Mouse (Mus musculus) embryonic facial prominence, embryonic 15.5 days (tissue): ENCODE results near the gene Armh3. TPM values are rescaled to one million over a fixed set of nuclear protein-coding genes. Genes with fewer than 3 reads are reported as not detected.
A peak's percentile ranks its signal among the peaks of the same experiment; 100 is the strongest.

Source experiments
- ATAC-seq: fragments of 200-750 bp; cut with Nextera tagmentation; 2 replicates; pipeline ENCODE4 v1.8.0; 2017; ENCODE audit warnings: low read depth, moderate TSS enrichment; ENCODE audit not compliant: insufficient number of reproducible peaks, low FRiP score, low TSS enrichment
- H3K27ac ChIP-seq: fragments of 300-500 bp; sonication (generic); replicated peaks from 2 replicates; pipeline ENCODE4 v1.5.1; 2015; ENCODE audit warnings: mild to moderate bottlenecking, inconsistent platforms
- H3K27me3 ChIP-seq: fragments of 300-500 bp; sonication (generic); 2 replicates; pipeline ENCODE4 v1.6.1; 2015; ENCODE audit warnings: inconsistent platforms
- H3K36me3 ChIP-seq: fragments of 300-500 bp; sonication (generic); 2 replicates; pipeline ENCODE4 v1.6.1; 2015; ENCODE audit warnings: mild to moderate bottlenecking, inconsistent platforms
- H3K4me1 ChIP-seq: fragments of 300-500 bp; sonication (generic); 2 replicates; pipeline ENCODE4 v1.6.1; 2015; ENCODE audit warnings: inconsistent platforms
- H3K4me2 ChIP-seq: fragments of 300-500 bp; sonication (generic); replicated peaks from 2 replicates; pipeline ENCODE4 v1.6.1; 2015; ENCODE audit warnings: mild to moderate bottlenecking, inconsistent platforms
- H3K4me3 ChIP-seq: fragments of 300-500 bp; sonication (generic); replicated peaks from 2 replicates; pipeline ENCODE4 v1.5.1; 2015; ENCODE audit warnings: mild to moderate bottlenecking, inconsistent platforms
- H3K9ac ChIP-seq: fragments of 300-500 bp; sonication (generic); 2 replicates; pipeline ENCODE4 v1.6.1; 2015; ENCODE audit warnings: inconsistent platforms
- H3K9me3 ChIP-seq: fragments of 300-500 bp; sonication (generic); replicated peaks from 2 replicates; pipeline ENCODE4 v1.6.1; 2016; ENCODE audit warnings: inconsistent platforms
- WGBS: fragments of 180-500 bp; shearing (Covaris S2); methylation state at CpG from one replicate; pipeline ENCODE4 v1.1.7; 2015; 5-methylcytosine and 5-hydroxymethylcytosine counted together
- polyA plus RNA-seq: library from polyadenylated mRNA; unstranded; fragments of >200 nt; fragmentation: Nextera tagmentation; extraction: Ambion mirVana; gene quantifications from 2 replicates; pipeline ENCODE4 v1.2.1, GENCODE M21; 2015

Armh3 gene
- polyA plus RNA-seq = 16.6 and 20.5 TPM in 2 replicates

GRCm38 (mm10) chr19:45997785-45998693, at the start of gene Armh3:
Gene Armh3 (minus strand): TSS chr19:45998488.
- peak within 1 kb of the TSS; percentile 82 for H3K9ac ChIP-seq
- H3K4me3 ChIP-seq = peak within 1 kb of the TSS; percentile 95
- H3K27me3 ChIP-seq = no peaks in the 10 kb centered on the region
- whole genome bisulfite sequencing = under 1% methylated on average over 75 of the region's 76 CpGs
- H3K9me3 ChIP-seq = no peaks in the 10 kb centered on the region
- peak within 1 kb of the TSS; percentile 52 for H3K4me2 ChIP-seq
- H3K36me3 ChIP-seq = peaks cover 7% of the 10 kb centered on the region; the same call in 1 of the 2 replicates
- ATAC-seq = peak; percentile 92
- H3K27ac ChIP-seq = peak within 1 kb of the TSS; percentile 96
- H3K4me1 ChIP-seq = peaks cover 4% of the 10 kb centered on the region; the same call in 1 of the 2 replicates

DNA sequence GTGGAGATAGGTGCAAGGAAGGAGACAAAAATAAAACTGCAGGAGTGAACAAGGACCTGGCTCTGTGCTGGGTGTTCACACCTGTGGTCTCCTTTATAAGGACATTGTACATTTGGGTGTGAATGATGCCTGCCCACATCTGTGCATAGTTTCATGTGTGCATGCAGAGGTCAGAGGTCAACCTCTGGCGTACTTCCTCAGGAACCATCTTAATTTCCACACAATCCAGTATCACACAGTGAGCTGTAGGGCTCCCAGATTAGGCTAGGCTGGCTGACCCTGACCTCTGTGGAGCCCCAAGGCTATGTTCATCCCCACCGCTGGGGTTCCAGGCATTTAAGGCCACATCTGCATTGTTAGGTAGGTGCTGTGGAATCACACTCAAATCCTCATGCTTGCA, 49.1 kb upstream of the Armh3 start:
- ATAC-seq = no peak
- peaks cover 35% of the 10 kb centered on the region for H3K4me1 ChIP-seq
- WGBS = 32% methylated on average over 2 of the region's 2 CpGs
- H3K9me3 ChIP-seq = no peaks in the 10 kb centered on the region
- H3K27me3 ChIP-seq = no peaks in the 10 kb centered on the region
- H3K4me2 ChIP-seq = no peak overlapping the region
- no peak overlapping the region for H3K4me3 ChIP-seq
- H3K27ac ChIP-seq = 0 out of 2 replicates have a peak overlapping the region, but pooled peaks have one; percentile 100
- no peak overlapping the region for H3K9ac ChIP-seq
- H3K36me3 ChIP-seq = no peaks in the 10 kb centered on the region

DNA sequence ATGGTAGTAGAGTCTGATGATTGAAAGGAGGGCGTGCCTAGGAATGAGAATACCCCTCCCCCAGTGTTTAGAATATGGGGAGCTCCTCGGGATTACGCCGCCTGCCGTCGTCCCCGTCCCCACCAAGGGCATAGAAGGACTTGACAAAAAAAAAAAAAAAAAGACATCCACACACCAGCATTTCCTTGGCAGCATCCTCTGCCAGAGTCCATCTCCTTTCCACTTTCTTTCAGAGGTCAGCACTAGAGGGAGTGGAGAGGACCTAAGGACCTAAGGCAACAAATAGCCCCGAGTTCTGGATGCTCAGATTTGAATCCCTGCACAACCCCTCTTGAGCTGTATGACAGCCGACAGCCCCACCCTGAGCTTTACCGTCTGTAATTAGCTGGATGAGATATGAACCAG, 48.3 kb upstream of the Armh3 start:
- peak overlapping the region; percentile 100 for H3K27ac ChIP-seq

DNA sequence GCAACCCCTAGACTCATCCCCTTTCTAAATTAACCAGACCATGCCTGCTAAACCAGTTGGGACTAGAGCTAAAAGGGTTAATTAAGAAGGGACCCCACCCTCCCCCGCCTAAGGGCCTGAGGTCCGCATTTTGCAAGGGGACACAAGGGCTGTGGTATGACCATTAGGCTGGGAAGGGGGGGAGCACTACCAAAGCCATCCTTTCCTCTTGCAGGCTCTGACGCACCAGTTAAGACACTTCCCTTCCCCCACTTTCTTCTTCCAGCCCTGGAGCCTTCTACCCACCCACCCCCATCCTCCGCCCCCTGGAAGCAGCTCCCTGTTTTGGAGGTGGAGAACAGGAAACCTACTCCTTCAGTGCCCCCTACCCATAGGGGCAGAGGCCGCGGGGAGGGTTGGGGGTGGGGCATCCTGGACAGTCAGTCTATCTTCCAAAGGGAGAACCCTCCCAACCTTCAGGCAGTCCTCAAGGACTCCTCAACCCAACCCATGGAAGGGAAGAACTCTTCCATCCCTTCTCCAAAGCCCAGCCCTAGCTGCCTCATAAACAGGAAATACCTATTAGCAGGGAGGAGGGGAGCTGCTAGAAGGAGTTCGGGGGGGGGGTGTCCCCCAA, 47.5 kb upstream of the Armh3 start:
- Histone ChIP-seq H3K4me2 (peak overlapping the region; percentile 84), H3K4me3 (peak overlapping the region; percentile 72), H3K36me3 (no peaks in the 10 kb centered on the region), H3K9me3 (no peaks in the 10 kb centered on the region), H3K4me1 (peaks cover 51% of the 10 kb centered on the region), H3K27me3 (no peaks in the 10 kb centered on the region), H3K9ac (peak overlapping the region; percentile 96; the same call in 1 of the 2 replicates), H3K27ac (peak overlapping the region; percentile 100)
- 3% methylated on average over 7 of the region's 7 CpGs for WGBS
- ATAC-seq = peak; percentile 65

More for the DNA sequence above, 48.3 kb upstream of the Armh3 start:
- no peak for ATAC-seq
- H3K4me1 ChIP-seq = peaks cover 43% of the 10 kb centered on the region
- H3K9me3 ChIP-seq = no peaks in the 10 kb centered on the region
- peak overlapping the region; percentile 84 for H3K4me2 ChIP-seq
- H3K4me3 ChIP-seq = no peak overlapping the region; the same call in 1 of the 2 replicates
- no peaks in the 10 kb centered on the region for H3K27me3 ChIP-seq
- WGBS = 3% methylated on average over 10 of the region's 10 CpGs
- H3K9ac ChIP-seq = no peak overlapping the region
- H3K36me3 ChIP-seq = no peaks in the 10 kb centered on the region

DNA sequence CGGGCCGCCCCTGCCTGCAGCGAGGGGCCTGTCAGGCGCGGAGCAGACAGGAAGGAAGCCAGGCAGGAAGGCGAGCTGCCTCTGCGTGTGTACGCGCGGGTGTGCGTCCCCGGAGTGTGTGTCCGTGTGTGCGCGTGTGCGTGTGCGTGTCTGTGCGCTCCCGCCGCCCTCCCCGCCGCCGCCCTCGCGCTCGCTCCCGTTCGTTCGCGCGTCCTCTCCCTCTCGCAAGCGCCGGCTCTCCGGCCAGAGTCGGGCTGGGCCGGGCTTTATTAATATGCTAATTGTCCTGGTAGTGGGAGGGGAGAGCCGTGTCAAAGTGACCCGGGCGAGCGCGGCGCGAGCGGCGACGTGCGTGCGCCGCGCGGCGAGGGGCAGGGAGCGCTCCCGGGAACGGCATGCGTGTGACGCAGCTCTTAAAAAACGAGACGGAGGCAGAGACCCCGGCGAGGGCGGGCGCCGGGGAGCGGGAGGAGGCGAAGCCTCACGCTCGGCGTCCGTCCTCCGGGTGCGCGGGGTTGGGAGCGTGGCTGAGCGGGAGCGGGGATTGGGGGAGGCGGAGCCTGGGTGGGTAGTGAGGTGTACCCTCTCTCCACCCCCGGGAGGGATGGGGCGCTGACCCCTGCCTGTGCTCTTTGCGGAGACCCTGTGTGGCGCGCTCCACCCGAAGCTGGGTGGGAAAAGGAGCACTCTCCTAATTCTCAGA, 46.9 kb upstream of the Armh3 start, which contains the start of gene Ldb1:
TSS of gene Ldb1 (minus strand) at position 222 of the 703 bp plus-strand sequence.
- under 1% methylated on average over 82 of the region's 84 CpGs for WGBS
- Histone ChIP-seq H3K36me3 (no peaks in the 10 kb centered on the region), H3K4me1 (peaks cover 57% of the 10 kb centered on the region), H3K27me3 (no peaks in the 10 kb centered on the region), H3K27ac (peak within 1 kb of the TSS; percentile 100), H3K9ac (peak within 1 kb of the TSS; percentile 96), H3K9me3 (no peaks in the 10 kb centered on the region), H3K4me2 (peak within 1 kb of the TSS; percentile 84), H3K4me3 (peak within 1 kb of the TSS; percentile 72)
- ATAC-seq = peak; percentile 77

GRCm38 (mm10) chr19:46044271-46044992, 46.1 kb upstream of the Armh3 start, which contains the start of gene Pprc1:
Gene Pprc1 (plus strand): TSS chr19:46044886.
- Histone ChIP-seq H3K9me3 (no peaks in the 10 kb centered on the region), H3K27ac (peak within 1 kb of the TSS; percentile 100), H3K36me3 (no peaks in the 10 kb centered on the region), H3K9ac (peak within 1 kb of the TSS; percentile 96), H3K27me3 (no peaks in the 10 kb centered on the region), H3K4me1 (peaks cover 63% of the 10 kb centered on the region), H3K4me3 (peak within 1 kb of the TSS; percentile 72), H3K4me2 (peak within 1 kb of the TSS; percentile 84)
- 0 out of 2 replicates have a peak, but pooled peaks have one; percentile 0 for ATAC-seq
- WGBS = 0% methylated on average over 21 of the region's 34 CpGs

GRCm38 (mm10) chr19:46043380-46043779, 45.1 kb upstream of the Armh3 start:
- ATAC-seq = no peak
- Histone ChIP-seq H3K27ac (peak overlapping the region; percentile 100), H3K9ac (peak overlapping the region; percentile 51; the same call in 1 of the 2 replicates), H3K9me3 (no peaks in the 10 kb centered on the region), H3K27me3 (no peaks in the 10 kb centered on the region), H3K36me3 (no peaks in the 10 kb centered on the region), H3K4me2 (peak overlapping the region; percentile 84), H3K4me1 (peaks cover 65% of the 10 kb centered on the region), H3K4me3 (peak overlapping the region; percentile 72)
- WGBS = 40% methylated on average over 7 of the region's 7 CpGs

- 4% methylated on average over 6 of the region's 6 CpGs for WGBS
- H3K4me2 ChIP-seq = peak overlapping the region; percentile 84
- 0 out of 2 replicates have a peak, but pooled peaks have one; percentile 5 for ATAC-seq
- peaks cover 73% of the 10 kb centered on the region for H3K4me1 ChIP-seq
- H3K27me3 ChIP-seq = no peaks in the 10 kb centered on the region
- no peaks in the 10 kb centered on the region for H3K36me3 ChIP-seq
- H3K9me3 ChIP-seq = no peaks in the 10 kb centered on the region
- H3K4me3 ChIP-seq = peak overlapping the region; percentile 72
- peak overlapping the region; percentile 100 for H3K27ac ChIP-seq
- H3K9ac ChIP-seq = peak overlapping the region; percentile 51; the same call in 1 of the 2 replicates
Measured at GRCm38 (mm10) chr19:46042476-46043011, 44.3 kb upstream of the Armh3 start.

DNA sequence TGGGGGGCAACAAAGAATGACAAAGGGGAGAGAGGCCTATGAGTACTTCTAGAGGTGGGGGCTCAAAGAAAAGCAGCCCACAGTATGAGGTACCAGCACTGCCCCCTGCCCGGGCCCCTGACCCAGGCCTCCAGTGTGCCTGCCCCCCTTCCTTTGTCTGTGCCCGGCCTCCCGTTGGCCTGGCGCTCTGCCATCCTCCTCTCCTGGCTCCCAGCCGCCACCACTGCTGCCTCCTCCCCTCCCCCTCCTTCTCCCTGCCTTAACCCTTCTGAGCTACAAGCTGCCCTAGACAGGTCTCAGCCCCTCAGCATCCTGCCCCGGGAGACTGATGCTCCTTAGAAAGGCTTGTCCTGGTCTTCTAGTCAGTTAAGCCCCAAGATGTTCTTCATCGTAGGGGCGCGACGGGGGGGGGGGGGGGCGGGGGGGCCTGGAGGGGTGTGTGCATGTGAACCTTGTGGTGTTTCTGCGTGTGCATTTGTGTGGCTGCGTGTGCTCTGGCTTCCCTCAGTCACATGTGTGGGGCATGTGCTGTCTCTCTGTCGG, 43.7 kb upstream of the Armh3 start:
- peak overlapping the region; percentile 51 for H3K9ac ChIP-seq
- under 1% methylated on average over 11 of the region's 14 CpGs for WGBS
- peak overlapping the region; percentile 72 for H3K4me3 ChIP-seq
- H3K27ac ChIP-seq = peak overlapping the region; percentile 100
- no peaks in the 10 kb centered on the region for H3K27me3 ChIP-seq
- peak; percentile 27; the same call in 1 of the 2 replicates for ATAC-seq
- peak overlapping the region; percentile 84 for H3K4me2 ChIP-seq
- H3K9me3 ChIP-seq = no peaks in the 10 kb centered on the region
- no peaks in the 10 kb centered on the region for H3K36me3 ChIP-seq
- peaks cover 76% of the 10 kb centered on the region for H3K4me1 ChIP-seq
